Mouse (Mus musculus): ENCODE measurements around the gene Usp42. TPM values are rescaled to one million over a fixed set of nuclear protein-coding genes. Genes with fewer than 3 reads are reported as not detected.

Usp42 gene
- polyA plus RNA-seq, 1 experiment from 2014 or later = 13.1 TPM

DNA sequence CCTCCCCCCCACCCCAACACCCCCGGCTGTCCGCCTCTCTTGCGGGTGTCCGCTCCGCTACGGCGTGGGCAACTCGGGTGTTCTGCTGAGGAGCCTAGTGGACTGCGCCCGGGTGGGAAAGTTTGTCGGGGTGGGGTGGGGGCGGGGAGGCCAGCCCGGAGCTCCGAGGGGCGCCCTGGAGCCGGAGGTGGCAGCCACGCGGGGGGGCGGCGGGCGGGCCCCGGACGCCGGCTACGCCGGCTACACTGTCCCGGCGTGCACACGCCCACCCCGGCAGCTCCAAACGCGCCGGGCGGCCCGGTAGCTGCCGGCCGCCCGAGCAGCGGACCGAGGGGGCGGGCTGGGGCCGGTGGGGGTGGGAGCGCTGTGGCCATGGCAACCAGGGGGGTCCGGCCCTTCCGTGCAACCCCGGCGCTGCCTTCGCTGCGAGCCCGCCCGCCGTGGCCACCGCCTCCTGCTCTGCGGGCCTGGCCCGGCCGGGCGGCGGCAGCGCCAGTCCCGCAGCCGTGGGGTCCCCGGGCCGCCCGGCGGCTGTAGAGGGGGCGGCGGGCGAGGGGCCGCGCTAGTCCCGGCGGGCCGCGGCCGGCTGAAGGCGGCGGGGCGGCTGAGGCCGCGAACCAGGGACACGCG lies 482 bp downstream of the Usp42 start:
- Histone ChIP-seq H3K4me1 (replicated peaks; ENCODE audit: insufficient read depth, low read length) (no peaks in the 10 kb centered on the region; the same call in 1 of the 2 replicates), H3K27me3 (ENCODE audit: insufficient read depth, low read length) (no peaks in the 10 kb centered on the region), H3K27ac (peak overlapping the region; percentile 92), H3K9ac (ENCODE audit: low read depth, low read length) (peak overlapping the region; percentile 97), H3K4me3 (replicated peaks; ENCODE audit: low read depth, low read length) (peak overlapping the region; percentile 98), H3K4me2 (ENCODE audit: low read length) (peak overlapping the region; percentile 95), H3K9me3 (replicated peaks; ENCODE audit: low read length) (no peaks in the 10 kb centered on the region), H3K36me3 (ENCODE audit: insufficient read depth, low read length) (no peaks in the 10 kb centered on the region)
- no peak for TF ChIP-seq CTCF (IDR thresholded peaks at IDR 0.05; ENCODE audit: low read depth)
- DNase-seq (ENCODE audit: low spot score) (peak; percentile 25), ATAC-seq (replicated peaks; ENCODE audit: low FRiP score, low read depth) (peak; percentile 33)
- WGBS = under 1% methylated on average over 35 of the region's 82 CpGs

DNA sequence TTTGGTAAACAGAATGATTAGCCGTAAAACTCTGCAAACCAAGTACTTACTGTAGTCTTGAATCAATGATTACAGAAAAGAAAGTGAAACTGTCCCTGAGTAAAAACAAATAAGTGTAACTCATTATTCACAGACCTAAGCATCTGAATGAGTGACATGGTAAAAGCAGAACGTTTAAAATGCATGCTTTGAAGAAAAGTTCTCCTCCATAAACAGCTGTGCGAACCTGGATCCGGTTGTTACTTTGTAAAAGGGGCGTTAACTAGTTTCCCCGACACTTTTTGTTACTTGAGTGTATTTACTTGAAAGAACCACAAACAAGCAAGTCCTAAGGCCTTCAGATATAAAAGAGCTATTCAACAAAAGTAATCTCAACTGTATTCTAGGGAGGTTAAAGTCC lies 1.2 kb downstream of the Usp42 start:
- H3K27me3 ChIP-seq (ENCODE audit: insufficient read depth, low read length) = no peaks in the 10 kb centered on the region
- peaks cover 6% of the 10 kb centered on the region; the same call in 1 of the 2 replicates for H3K36me3 ChIP-seq (ENCODE audit: insufficient read depth, low read length)
- ATAC-seq (replicated peaks; ENCODE audit: low FRiP score, low read depth) (no peak), DNase-seq (ENCODE audit: low spot score) (peak; percentile 38)
- H3K4me1 ChIP-seq (replicated peaks; ENCODE audit: insufficient read depth, low read length) = no peaks in the 10 kb centered on the region; the same call in 1 of the 2 replicates
- WGBS = 6% methylated on average over 6 of the region's 6 CpGs
- H3K9ac ChIP-seq (ENCODE audit: low read depth, low read length) = peak overlapping the region; percentile 97; the same call in 1 of the 2 replicates
- TF ChIP-seq CTCF (IDR thresholded peaks at IDR 0.05; ENCODE audit: low read depth) = no peak
- H3K27ac ChIP-seq = peak overlapping the region; percentile 92; the same call in 1 of the 2 replicates
- peak overlapping the region; percentile 98 for H3K4me3 ChIP-seq (replicated peaks; ENCODE audit: low read depth, low read length)
- peak overlapping the region; percentile 95 for H3K4me2 ChIP-seq (ENCODE audit: low read length)
- no peaks in the 10 kb centered on the region for H3K9me3 ChIP-seq (replicated peaks; ENCODE audit: low read length)

DNA sequence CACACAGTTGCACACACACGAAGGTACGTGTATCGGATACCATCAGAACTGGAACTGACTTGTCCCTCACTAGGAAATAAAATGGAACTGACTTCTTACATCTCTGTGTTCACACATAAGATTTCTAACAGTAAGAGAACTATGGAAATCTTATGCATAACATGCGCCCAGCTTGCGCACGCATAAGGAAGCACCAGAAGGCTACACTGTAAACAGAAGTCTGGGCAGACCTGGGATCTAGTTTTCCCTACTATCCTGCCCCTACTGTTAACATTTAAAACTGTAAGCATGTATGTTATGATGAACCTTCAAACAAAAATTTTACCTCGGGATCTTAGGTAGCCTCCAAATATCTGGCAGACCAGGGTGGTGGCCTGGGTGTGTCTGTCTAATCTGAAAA lies 10.1 kb downstream of the Usp42 start:
- ATAC-seq (replicated peaks; ENCODE audit: low FRiP score, low read depth) (no peak), DNase-seq (ENCODE audit: low spot score) (no peak)
- Histone ChIP-seq H3K4me2 (ENCODE audit: low read length) (no peak overlapping the region), H3K27me3 (ENCODE audit: insufficient read depth, low read length) (no peaks in the 10 kb centered on the region), H3K9ac (ENCODE audit: low read depth, low read length) (no peak overlapping the region), H3K27ac (no peak overlapping the region), H3K4me3 (replicated peaks; ENCODE audit: low read depth, low read length) (no peak overlapping the region), H3K4me1 (replicated peaks; ENCODE audit: insufficient read depth, low read length) (no peaks in the 10 kb centered on the region), H3K9me3 (replicated peaks; ENCODE audit: low read length) (no peaks in the 10 kb centered on the region), H3K36me3 (ENCODE audit: insufficient read depth, low read length) (peaks cover 77% of the 10 kb centered on the region)
- 95% methylated on average over 7 of the region's 7 CpGs for WGBS
- no peak for TF ChIP-seq CTCF (IDR thresholded peaks at IDR 0.05; ENCODE audit: low read depth)

DNA sequence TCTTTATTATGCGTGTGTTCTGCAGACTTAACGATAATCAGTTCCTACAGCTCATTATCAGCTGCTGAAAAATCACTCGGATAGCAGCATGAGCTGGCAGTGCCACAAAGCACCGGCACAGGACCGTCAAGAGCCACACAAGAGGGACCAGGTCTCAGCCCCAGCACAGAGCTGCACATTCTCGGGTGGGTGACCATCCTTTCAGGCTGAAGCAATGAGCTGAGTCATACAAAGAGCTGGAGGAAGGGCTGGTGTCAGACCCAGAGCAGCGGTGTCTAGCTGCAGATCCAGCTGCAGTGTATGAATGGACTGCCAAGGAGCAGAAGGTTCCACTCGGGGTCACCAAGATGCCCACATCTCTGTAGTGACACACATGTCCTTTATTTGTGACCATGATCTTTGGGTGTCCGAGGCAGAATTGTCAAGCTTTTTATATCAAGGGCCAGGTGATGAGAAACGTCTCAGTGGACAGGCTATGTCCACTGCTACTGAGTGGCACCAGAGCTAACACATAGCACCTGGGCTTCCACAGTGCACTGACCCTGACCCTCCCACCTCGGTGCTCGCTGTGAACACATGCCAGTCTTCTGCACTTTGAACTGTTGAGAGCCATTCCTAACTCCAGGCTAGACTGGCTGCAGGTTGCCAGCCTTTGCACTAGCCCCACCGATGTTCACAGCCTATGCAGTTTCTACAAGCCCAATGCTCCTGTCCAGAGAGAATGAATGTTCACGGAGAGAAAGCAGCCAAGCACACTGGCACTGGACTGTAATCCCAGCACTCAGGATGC lies 19.9 kb downstream of the Usp42 start:
- no peak for DNase-seq (ENCODE audit: low spot score)
- no peaks in the 10 kb centered on the region for H3K4me1 ChIP-seq (replicated peaks; ENCODE audit: insufficient read depth, low read length)
- no peak overlapping the region for H3K4me3 ChIP-seq (replicated peaks; ENCODE audit: low read depth, low read length)
- no peaks in the 10 kb centered on the region for H3K27me3 ChIP-seq (ENCODE audit: insufficient read depth, low read length)
- H3K4me2 ChIP-seq (ENCODE audit: low read length) = no peak overlapping the region
- H3K27ac ChIP-seq = no peak overlapping the region
- H3K36me3 ChIP-seq (ENCODE audit: insufficient read depth, low read length) = peaks cover 70% of the 10 kb centered on the region
- WGBS = 85% methylated on average over 14 of the region's 14 CpGs
- no peak overlapping the region for H3K9ac ChIP-seq (ENCODE audit: low read depth, low read length)
- 0 out of 2 replicates have a peak, but pooled peaks have one; percentile 10 for ATAC-seq (replicated peaks; ENCODE audit: low FRiP score, low read depth)
- TF ChIP-seq CTCF (IDR thresholded peaks at IDR 0.05; ENCODE audit: low read depth) = no peak
- no peaks in the 10 kb centered on the region for H3K9me3 ChIP-seq (replicated peaks; ENCODE audit: low read length)

DNA sequence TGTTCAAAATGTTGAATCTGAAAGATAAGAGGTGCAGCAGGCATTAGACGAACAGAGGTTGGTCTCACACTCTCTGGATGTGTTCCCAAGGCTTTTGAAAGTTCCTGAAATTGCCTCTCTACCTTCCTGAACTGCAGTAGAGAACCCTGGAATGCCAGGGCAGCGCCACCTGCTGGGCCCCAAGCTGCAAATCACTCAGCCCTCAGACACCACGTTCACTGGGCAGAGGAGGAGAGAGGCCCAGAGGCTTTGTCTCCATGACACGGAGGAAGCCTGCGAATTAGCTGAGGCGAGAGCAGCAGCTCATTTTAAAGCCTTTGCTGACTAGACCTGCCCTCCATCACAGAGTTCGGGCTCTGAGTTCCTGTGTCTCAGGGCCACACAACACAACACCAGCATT lies 20.8 kb downstream of the Usp42 start:
- Histone ChIP-seq H3K4me1 (replicated peaks; ENCODE audit: insufficient read depth, low read length) (no peaks in the 10 kb centered on the region), H3K4me3 (replicated peaks; ENCODE audit: low read depth, low read length) (no peak overlapping the region), H3K36me3 (ENCODE audit: insufficient read depth, low read length) (peaks cover 68% of the 10 kb centered on the region), H3K9me3 (replicated peaks; ENCODE audit: low read length) (no peaks in the 10 kb centered on the region), H3K9ac (ENCODE audit: low read depth, low read length) (no peak overlapping the region), H3K27ac (no peak overlapping the region), H3K4me2 (ENCODE audit: low read length) (no peak overlapping the region), H3K27me3 (ENCODE audit: insufficient read depth, low read length) (no peaks in the 10 kb centered on the region)
- ATAC-seq (replicated peaks; ENCODE audit: low FRiP score, low read depth) = no peak; the same call in 1 of the 2 replicates
- peak; percentile 90 for DNase-seq (ENCODE audit: low spot score)
- WGBS = 12% methylated on average over 7 of the region's 7 CpGs
- TF ChIP-seq CTCF (IDR thresholded peaks at IDR 0.05; ENCODE audit: low read depth) = peak; percentile 95

DNA sequence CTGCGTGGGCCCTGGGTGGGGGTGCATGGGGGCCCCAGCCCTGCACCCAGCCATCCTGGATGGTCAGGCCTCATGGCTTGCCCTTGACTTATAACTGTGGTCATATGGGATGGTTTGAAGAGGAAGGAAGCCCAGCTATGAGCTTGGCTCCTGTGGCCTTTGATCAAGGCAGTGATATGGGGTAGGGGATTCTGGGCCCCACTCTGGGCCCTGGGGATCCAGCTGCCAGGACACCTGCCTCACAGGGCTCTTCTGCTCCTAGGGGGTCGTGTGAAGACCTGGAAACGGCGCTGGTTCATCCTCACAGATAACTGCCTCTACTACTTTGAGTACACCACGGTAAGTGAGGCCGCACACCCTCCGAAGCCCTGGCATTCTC lies 25.3 kb downstream of the Usp42 start:
- WGBS = 86% methylated on average over 7 of the region's 7 CpGs
- H3K4me3 ChIP-seq (replicated peaks; ENCODE audit: low read depth, low read length) = no peak overlapping the region
- H3K9me3 ChIP-seq (replicated peaks; ENCODE audit: low read length) = no peaks in the 10 kb centered on the region
- H3K9ac ChIP-seq (ENCODE audit: low read depth, low read length) = no peak overlapping the region
- DNase-seq (ENCODE audit: low spot score) (no peak), ATAC-seq (replicated peaks; ENCODE audit: low FRiP score, low read depth) (no peak)
- H3K27ac ChIP-seq = no peak overlapping the region
- H3K4me2 ChIP-seq (ENCODE audit: low read length) = no peak overlapping the region
- peaks cover 60% of the 10 kb centered on the region for H3K36me3 ChIP-seq (ENCODE audit: insufficient read depth, low read length)
- TF ChIP-seq CTCF (IDR thresholded peaks at IDR 0.05; ENCODE audit: low read depth) = no peak
- H3K27me3 ChIP-seq (ENCODE audit: insufficient read depth, low read length) = no peaks in the 10 kb centered on the region
- H3K4me1 ChIP-seq (replicated peaks; ENCODE audit: insufficient read depth, low read length) = no peaks in the 10 kb centered on the region
